Mouse (Mus musculus): ENCODE measurements around the gene Smyd3. TPM values are rescaled to one million over a fixed set of nuclear protein-coding genes. Genes with fewer than 3 reads are reported as not detected.

The Smyd3 gene
- total RNA-seq, 2 experiments from 2014 or later, result 5.1 to 5.8 TPM

DNA sequence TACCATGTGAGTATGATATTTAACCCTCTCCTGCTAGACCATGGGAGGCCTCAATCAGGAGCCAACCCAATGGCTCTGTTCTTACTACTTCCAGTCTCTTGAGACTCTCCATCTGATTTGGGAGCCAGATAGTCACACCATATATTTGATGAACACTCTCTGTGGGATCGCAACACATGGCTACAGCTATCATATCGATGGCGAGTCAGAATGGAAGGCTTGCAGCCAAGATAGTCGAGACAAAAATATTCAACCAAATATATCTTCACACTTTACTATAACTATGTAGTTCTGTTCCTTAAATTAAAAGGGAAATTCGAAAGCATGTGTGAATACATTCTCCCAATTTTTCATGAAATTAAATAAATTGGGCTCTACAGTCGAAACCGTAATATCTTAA is 132.2 kb downstream of the Smyd3 start:
- TF ChIP-seq CTCF (IDR thresholded peaks at IDR 0.05), result no peak
- intact Hi-C loops (cut with DNase I), result no loop called here

DNA sequence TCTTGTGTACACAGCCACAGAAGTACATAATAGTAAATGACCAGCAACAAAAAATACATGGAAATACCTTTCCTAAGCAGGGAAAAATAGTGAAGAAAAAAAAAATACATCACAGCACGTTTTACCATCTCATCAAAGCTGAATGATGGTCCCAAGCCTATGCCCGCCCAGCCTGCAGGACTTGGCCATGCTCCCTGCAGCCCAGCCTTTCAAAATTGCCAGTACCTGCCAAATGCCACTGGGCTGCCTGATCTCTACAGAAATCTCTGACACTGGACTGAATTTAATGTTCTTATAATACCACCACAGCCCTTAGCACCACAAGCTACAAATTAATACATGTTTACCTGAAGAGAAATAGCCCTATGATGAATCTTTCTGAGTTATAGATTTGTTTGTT is 133.5 kb downstream of the Smyd3 start:
- intact Hi-C loops (cut with DNase I), result no loop called here
- H3K4me3 ChIP-seq, result no peak overlapping the region
- TF ChIP-seq CTCF (IDR thresholded peaks at IDR 0.05), result no peak
- H3K27ac ChIP-seq, result no peak overlapping the region
- DNase-seq, result no peak

More for the DNA sequence above, 132.2 kb downstream of the Smyd3 start:
- no peak overlapping the region for H3K4me3 ChIP-seq
- DNase-seq, result no peak
- no peak overlapping the region for H3K27ac ChIP-seq

DNA sequence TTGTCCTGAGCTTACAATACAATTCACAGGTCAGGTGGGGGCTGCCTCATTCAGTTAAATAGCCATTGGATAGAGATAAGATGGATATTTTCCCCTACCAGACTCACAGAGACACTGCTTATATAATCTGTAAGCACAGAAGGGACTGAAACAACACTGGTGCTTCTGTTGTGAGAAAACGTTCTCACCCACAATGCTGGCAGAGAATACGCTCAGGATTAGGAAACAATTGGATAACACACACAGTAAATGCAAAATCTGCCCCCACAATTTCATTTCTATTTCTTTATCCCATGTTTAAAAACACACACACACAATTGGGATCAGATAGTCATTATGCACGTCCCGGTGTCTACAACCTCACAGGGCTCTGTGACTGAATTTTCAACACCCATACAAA is 139.7 kb downstream of the Smyd3 start:
- H3K4me3 ChIP-seq, result no peak overlapping the region
- H3K27ac ChIP-seq, result no peak overlapping the region
- TF ChIP-seq CTCF (IDR thresholded peaks at IDR 0.05), result no peak
- DNase-seq, result no peak
- intact Hi-C loops (cut with DNase I), result no loop called here

DNA sequence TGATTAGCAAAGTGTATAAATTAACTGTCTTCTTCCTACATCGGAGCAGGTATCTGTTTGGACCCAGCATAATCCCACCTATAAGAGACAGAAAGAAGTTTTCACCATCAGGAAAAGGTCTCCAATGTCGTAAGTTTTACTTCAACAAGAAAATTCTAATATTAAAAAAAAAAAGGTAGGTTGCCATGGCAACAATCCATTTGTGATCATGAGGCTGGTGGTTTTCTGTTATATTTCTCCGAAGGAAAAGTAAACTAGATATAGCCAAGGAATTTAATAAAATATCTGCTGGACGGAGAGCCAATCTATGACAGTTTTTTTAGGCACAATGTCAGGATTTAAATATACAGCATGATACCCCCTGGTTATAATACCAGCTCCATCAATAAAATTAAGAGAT is 142.9 kb downstream of the Smyd3 start:
- intact Hi-C loops (cut with DNase I), result no loop called here
- DNase-seq, result no peak
- TF ChIP-seq CTCF (IDR thresholded peaks at IDR 0.05), result no peak
- Histone ChIP-seq H3K4me3 (no peak overlapping the region), H3K27ac (no peak overlapping the region)

DNA sequence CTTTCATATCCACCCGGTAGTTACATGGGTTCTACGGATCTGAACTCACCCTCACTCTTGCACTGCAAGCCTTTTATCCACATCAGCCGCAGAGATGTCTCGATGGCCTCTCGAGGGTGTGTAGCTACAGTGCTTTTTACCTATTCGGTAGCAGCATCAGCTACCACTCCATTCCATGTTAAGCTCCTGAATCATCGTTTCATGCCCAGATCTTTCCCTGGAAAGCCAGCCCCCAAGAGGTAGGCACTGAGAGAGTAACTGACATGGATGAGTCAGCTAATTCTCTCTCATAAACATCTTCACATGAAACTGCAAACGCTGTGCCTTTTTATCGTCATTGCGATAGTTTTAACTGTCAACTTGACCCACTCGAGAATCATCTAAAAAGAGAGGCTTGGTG is 143.9 kb downstream of the Smyd3 start:
- no peak for TF ChIP-seq CTCF (IDR thresholded peaks at IDR 0.05)
- intact Hi-C loops (cut with DNase I), result no loop called here

DNA sequence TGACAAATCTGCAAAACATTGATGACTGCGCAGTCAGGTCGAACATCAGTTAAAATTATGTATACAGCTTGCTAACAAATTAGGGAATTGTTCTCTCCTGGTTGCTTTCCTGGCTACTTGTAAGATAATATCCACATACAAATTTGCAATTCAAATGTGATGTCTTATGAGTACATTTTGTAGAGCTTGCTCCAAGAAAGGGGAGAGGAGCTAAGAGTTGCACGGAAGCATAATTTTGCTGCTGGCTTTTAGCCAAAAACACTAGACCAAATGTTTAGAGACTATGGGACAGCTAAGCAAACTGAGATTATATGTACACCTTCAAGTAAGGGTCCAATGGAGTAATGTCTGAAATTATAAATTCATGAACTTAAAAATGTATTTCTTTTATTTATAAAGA is 146.7 kb downstream of the Smyd3 start:
- intact Hi-C loops (cut with DNase I), result no loop called here
- no peak overlapping the region for H3K4me3 ChIP-seq
- no peak for TF ChIP-seq CTCF (IDR thresholded peaks at IDR 0.05)
- H3K27ac ChIP-seq, result no peak overlapping the region
- DNase-seq, result no peak

More for the DNA sequence above, 143.9 kb downstream of the Smyd3 start:
- DNase-seq, result no peak
- no peak overlapping the region for H3K4me3 ChIP-seq
- H3K27ac ChIP-seq, result no peak overlapping the region

DNA sequence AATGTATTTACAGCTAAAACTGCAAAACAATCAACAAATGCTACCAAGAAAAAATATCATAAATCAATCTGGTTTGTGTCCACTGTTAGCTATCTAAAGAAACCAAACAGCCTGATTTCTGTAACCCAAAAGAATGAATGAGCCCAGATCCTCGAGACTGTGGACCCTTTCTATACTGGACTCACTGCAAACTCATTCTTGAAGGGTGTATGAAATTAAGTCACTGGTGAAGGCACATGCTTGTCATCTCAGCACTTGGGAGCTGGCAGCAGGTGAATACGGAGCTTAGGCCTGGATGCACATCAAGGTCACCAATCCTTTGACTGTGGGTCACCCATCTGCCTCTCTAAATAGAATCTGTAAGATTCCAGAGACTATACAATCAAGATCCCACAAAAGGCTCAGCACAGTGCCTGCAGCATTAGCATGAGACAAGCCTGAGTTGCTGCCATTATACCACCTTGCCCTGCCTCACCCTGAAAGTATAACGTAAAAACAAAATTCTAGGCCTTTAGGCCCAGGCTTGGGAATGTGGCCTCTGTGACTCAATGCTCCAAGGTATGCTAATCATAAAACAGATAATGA is 149.3 kb downstream of the Smyd3 start:
- TF ChIP-seq CTCF (IDR thresholded peaks at IDR 0.05), result no peak
- Histone ChIP-seq H3K4me3 (no peak overlapping the region), H3K27ac (no peak overlapping the region)
- no peak for DNase-seq
- intact Hi-C loops (cut with DNase I), result no loop called here

DNA sequence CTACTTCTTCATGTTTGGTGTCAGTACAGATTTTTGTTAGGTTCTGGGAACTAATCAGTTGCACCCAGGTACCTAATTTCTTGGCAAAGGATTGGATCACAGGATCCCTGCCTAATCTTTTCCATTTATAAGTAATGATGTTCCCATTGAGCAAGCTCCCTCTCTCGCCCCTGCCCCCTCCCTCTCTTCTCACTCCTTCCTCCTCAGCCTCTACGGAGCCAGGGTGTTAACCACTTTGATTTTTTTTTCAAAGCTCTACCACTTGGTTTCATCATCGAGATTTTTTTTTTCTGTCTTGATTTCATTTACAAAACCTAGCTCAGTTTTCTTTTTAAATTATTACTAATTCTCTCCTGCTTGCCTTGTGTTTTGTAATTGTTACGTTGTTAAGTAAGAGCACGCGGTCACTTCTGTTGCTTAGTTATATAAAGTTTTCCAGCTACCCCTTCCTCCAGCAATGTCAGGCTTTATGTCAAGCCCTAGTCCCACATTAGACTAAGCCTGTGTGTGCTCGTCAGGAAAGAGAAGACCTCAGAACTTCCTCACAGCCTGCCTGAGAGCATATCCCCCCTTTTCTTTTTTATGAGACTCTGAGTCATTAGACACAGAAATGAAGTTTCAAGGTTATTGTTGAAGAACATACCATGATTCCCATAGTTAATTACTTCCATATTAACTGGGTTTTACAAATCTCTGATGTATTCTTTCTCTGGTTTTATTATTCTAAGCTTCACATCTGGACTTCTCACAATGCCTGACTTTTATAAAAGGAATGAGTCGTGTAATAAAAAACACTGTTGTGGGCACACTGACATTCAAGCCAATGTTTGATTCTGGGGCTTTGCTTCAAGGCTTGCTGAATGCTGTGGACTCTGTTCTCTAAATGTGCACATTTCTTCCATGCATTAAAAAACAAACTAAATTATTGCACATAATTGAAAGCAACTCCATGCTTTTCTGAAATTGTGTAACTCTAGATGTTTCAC is 156.1 kb downstream of the Smyd3 start:
- no peak for DNase-seq
- intact Hi-C loops (cut with DNase I), result no loop called here
- no peak overlapping the region for H3K4me3 ChIP-seq
- TF ChIP-seq CTCF (IDR thresholded peaks at IDR 0.05), result no peak
- no peak overlapping the region for H3K27ac ChIP-seq

DNA sequence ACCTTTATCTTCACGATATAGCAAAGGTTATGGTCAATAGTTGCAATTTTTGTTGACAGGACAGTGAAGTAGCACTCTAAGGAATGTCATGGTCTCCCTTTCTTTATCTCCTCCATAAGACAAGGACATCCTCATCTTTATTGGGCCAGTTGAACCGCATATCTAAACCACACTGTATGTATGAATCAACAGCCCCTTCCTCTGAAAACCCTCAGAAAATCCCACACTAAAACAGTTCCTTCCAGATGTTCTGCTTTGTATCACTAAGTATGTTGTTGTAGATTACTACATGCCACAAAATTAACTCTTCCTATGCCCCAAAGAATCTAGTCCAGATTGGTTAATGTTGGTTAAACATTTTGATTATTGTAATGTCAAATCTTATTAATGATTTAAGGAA is 160.7 kb downstream of the Smyd3 start:
- Histone ChIP-seq H3K27ac (no peak overlapping the region), H3K4me3 (no peak overlapping the region)
- DNase-seq, result no peak
- intact Hi-C loops (cut with DNase I), result no loop called here
- TF ChIP-seq CTCF (IDR thresholded peaks at IDR 0.05), result no peak

DNA sequence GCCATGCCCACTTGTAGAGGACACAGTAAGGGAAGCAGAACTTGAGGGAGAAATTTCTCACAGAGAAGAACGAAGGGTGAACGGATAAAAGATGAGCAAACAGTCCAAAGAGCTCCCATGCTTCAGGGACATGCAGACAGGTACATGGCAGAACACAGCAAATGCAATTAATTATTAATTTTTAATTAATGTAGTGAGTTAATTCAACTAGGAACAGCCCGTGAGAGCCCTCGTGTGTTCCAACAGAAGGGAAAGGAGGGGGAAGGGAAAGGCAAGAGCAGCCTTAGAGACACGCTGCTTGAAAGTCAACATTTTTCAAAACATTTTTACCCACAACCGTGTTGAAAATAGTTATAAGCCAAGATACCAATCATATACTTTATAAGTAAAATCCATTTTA is 163.6 kb downstream of the Smyd3 start:
- Histone ChIP-seq H3K27ac (no peak overlapping the region), H3K4me3 (no peak overlapping the region)
- TF ChIP-seq CTCF (IDR thresholded peaks at IDR 0.05), result no peak
- intact Hi-C loops (cut with DNase I), result no loop called here
- no peak for DNase-seq

DNA sequence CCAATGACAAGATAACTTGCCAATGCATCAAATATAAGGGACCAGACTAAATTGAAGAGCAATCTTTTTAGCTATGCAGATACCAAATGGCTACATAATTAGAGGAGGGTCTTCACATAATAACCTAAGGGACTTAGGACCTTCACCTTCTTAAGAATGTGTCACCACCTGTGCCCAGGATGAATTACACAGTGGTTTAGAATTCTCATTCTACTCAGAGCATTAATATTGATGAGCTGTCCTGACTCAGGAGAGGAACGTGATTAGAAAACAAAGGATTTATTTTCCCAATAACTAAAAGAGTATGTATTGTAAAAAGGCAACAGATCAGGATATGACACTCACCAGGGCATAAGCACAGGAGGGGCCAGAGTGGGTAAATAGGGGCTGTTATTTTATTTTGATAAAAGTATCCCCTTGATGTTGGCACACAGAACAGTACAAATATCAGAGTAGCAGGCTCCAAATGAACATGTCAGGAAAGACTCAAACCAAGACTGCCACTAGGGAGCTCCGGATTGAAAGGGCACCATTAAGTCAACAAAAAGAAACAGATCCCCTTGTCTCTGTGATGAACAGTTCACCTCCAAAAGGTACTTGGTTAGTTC is 172.4 kb downstream of the Smyd3 start:
- TF ChIP-seq CTCF (IDR thresholded peaks at IDR 0.05), result no peak
- no peak overlapping the region for H3K4me3 ChIP-seq
- no peak for DNase-seq
- no peak overlapping the region for H3K27ac ChIP-seq
- intact Hi-C loops (cut with DNase I), result no loop called here

DNA sequence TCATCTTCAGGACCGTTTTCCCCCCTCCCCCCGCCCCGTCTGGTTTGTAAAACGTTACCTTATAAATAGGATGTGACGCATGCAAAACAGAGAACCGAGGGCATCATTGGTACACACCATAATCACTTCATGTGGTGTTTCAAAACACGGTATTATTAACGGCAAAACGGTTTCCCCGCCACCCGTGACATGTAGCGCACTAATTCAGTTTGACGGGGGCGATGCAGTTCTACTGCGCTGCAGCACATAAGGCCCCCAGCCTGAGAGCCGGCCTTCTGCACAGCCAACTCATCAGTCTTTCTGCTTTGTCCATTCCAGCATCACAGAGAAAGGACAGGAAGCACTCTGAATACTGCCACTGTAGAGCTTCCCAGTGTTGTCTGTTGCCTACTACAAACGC is 174.4 kb downstream of the Smyd3 start:
- no peak for DNase-seq
- TF ChIP-seq CTCF (IDR thresholded peaks at IDR 0.05), result no peak
- Histone ChIP-seq H3K27ac (no peak overlapping the region), H3K4me3 (no peak overlapping the region)
- intact Hi-C loops (cut with DNase I), result no loop called here

DNA sequence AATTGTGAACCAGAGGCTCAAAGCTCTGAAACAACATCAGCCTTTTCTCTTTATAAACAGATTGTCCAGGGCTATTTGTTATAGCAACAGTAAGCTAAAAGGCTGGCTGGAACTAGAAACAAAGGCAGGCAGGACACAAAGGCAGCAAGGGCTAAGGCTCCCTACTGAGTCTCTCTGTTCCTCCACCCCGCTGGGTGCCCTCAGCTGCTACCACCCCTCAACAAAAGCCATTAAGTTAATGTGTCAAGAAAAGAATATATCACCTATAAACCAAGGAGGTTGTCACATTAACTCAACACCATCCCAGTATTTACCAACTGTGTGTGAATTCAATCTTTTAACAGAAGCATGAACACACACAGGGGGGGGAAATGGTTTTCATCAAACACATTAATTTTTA is 176.3 kb downstream of the Smyd3 start:
- Histone ChIP-seq H3K27ac (no peak overlapping the region), H3K4me3 (no peak overlapping the region)
- intact Hi-C loops (cut with DNase I), result no loop called here
- TF ChIP-seq CTCF (IDR thresholded peaks at IDR 0.05), result no peak
- no peak for DNase-seq

Data from gastrocnemius, adult 2 months (tissue).